Mouse (Mus musculus): ENCODE results near the gene Lyar. TPM values are rescaled to one million over a fixed set of nuclear protein-coding genes. Genes with fewer than 3 reads are reported as not detected.

Lyar gene
- polyA plus RNA-seq (2015; fragmentation: Nextera tagmentation; extraction: Ambion mirVana), result 101 and 116 TPM in 2 replicates

DNA sequence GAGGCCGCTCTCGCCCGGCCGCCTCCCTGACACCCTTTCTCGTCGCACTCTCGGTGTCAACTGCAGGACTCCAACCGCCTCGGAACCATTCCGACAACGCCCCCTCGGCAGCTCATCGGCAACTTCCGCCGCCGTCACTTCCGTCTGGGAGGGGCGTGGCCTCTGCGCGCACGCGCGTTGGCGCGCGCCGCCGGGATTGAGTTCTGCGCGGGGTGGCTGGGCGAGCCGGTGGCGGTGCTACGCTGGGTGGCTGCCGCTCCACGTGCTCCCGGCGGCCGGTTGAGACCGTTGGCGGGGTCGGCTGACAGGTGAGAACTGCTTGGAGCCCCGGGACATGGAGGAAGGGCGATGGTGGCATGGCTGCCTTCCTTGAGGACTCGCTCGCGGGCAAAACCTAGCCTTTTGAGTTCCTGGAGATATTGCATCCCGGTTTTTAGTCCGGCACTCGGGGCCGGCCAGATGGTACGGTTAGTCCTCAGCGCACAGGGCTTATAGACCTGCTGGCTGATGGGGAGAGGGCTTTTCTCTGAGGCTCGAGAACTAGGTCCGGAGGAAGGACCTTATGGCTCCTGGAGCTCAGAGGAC is at the start of gene Lyar, which contains the start of gene Zbtb49:
Gene Lyar, plus strand, starts transcription at position 143 of the 585 bp plus-strand sequence.
Gene Zbtb49, minus strand, starts transcription at position 130 of the 585 bp plus-strand sequence.
- ATAC-seq, result peak; percentile 97
- Histone ChIP-seq H3K9ac (peak within 1 kb of the TSS; percentile 87), H3K9me3 (no peaks in the 10 kb centered on the region), H3K27me3 (replicated peaks) (no peaks in the 10 kb centered on the region), H3K4me3 (replicated peaks) (peak within 1 kb of the TSS; percentile 93), H3K4me2 (replicated peaks) (peak within 1 kb of the TSS; percentile 84), H3K36me3 (peaks cover 5% of the 10 kb centered on the region; the same call in 1 of the 2 replicates), H3K4me1 (replicated peaks) (peaks cover 14% of the 10 kb centered on the region), H3K27ac (peak within 1 kb of the TSS; percentile 42; the same call in 1 of the 2 replicates)
- WGBS, result under 1% methylated on average over 55 of the region's 55 CpGs

DNA sequence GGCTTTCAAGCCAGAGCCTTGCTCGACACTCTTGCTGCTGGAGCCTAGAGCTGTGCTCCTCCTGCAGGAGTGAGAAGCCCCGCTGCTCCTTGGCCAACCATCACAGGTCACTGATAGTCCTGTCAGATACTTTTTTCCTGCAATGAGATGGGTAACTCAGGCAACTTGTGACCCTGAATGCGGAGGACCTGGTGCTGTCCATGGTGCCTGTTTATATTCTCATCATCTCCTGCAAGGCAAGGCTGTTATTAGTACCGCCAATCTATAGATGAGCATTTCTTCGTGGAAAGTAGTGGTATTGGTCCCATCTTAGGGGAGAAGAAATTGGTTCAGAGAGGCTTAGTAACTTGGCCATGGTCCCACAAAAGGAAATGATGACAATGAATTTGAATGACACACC is 46.5 kb upstream of the Lyar start:
- no peak overlapping the region for H3K4me3 ChIP-seq (replicated peaks)
- H3K9ac ChIP-seq, result no peak overlapping the region
- no peaks in the 10 kb centered on the region for H3K9me3 ChIP-seq
- H3K4me1 ChIP-seq (replicated peaks), result no peaks in the 10 kb centered on the region
- no peaks in the 10 kb centered on the region for H3K27me3 ChIP-seq (replicated peaks)
- ATAC-seq, result no peak
- 46% methylated on average over 5 of the region's 5 CpGs for WGBS
- no peak overlapping the region for H3K4me2 ChIP-seq (replicated peaks)
- no peak overlapping the region for H3K27ac ChIP-seq
- no peaks in the 10 kb centered on the region for H3K36me3 ChIP-seq

DNA sequence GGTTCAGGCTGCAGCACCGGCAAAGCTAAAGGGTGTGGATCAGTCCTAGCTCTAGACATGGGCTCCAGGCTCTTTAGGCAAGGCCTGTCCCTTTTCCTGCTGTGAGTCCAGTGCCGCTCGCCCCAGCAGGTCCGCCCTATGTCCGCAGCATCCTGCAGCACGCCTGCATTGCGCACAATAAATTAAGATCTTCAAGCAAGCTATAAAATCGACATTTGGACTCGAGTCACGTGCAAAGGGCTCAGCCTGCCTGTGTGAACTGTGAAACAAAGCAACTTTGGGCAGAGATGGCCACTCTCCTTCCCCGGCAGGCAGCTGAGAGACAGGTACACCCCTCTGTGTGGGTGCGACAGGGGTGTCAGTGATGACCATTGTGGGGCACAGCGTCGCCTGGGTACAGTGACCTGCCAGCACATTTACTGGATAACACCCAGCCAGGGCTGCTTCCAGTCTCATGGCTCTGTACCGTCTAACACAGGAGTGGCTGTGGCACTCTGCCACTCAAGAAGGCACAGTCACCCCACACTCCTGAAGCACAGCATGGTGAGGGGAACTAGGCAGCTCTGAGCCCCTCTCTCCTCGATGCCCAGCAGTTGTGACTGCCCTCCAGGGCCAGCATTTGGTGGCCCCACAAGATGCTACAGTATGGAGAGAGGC is 45.9 kb upstream of the Lyar start:
- no peaks in the 10 kb centered on the region for H3K36me3 ChIP-seq
- H3K4me1 ChIP-seq (replicated peaks), result no peaks in the 10 kb centered on the region
- WGBS, result 79% methylated on average over 16 of the region's 16 CpGs
- no peak overlapping the region for H3K27ac ChIP-seq
- no peaks in the 10 kb centered on the region for H3K27me3 ChIP-seq (replicated peaks)
- ATAC-seq, result no peak
- no peak overlapping the region for H3K4me2 ChIP-seq (replicated peaks)
- no peak overlapping the region for H3K4me3 ChIP-seq (replicated peaks)
- no peak overlapping the region for H3K9ac ChIP-seq
- no peaks in the 10 kb centered on the region for H3K9me3 ChIP-seq

DNA sequence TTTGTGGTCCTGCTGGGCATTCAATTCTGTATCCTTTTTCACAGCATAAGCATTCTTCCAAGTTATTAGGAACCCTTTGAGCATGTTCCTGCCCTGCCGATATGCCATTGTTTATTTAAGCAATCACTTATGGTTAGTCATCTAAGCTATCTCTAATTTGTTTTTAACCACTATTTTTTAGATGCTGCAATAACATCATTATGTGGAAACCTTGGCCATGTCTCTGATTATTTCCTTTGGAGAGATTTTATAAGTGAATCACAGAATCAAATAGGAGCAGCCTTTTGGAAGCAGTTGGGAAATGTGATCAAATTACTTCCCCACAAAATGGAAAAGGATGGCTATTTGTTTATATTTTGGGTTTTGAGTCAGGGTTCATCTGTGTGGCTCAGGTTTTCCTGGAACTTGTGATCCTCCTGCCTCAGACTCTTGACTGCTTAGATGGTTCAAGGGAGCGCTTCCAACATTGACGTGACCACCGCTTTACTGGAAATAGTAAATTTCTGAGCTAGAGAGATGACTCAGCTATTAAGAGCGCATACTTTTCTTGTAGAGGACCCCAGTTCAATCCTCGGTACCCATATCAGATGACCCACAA is 35.5 kb upstream of the Lyar start:
- H3K9me3 ChIP-seq, result no peaks in the 10 kb centered on the region
- no peaks in the 10 kb centered on the region for H3K27me3 ChIP-seq (replicated peaks)
- H3K4me3 ChIP-seq (replicated peaks), result no peak overlapping the region
- no peak overlapping the region for H3K27ac ChIP-seq
- ATAC-seq, result no peak
- no peaks in the 10 kb centered on the region for H3K4me1 ChIP-seq (replicated peaks)
- no peak overlapping the region for H3K9ac ChIP-seq
- 79% methylated on average over 6 of the region's 6 CpGs for WGBS
- H3K4me2 ChIP-seq (replicated peaks), result no peak overlapping the region
- no peaks in the 10 kb centered on the region for H3K36me3 ChIP-seq

DNA sequence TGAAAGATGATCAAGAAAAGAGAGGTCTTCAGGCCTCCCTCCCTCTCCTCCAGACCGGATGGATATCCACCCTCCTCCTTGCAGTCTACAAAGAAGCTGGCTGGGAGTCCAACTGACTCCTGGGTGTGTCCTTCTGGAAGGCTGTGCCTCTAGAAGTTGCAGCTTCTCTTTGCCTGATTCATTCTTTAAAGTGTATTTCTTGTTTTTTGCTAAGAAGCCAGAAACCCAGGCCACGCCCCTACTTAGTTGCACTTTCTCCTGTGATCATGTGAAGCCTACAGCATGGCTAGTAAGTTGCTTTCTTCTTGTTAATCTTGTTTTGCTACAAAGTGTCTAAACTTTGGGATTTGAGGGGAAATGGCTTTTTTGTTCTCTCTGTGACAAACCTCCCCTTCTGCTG is 33.3 kb upstream of the Lyar start:
- H3K4me2 ChIP-seq (replicated peaks), result no peak overlapping the region
- no peak for ATAC-seq
- no peak overlapping the region for H3K9ac ChIP-seq
- no peak overlapping the region for H3K27ac ChIP-seq
- H3K36me3 ChIP-seq, result no peaks in the 10 kb centered on the region
- no peaks in the 10 kb centered on the region for H3K4me1 ChIP-seq (replicated peaks)
- no peaks in the 10 kb centered on the region for H3K9me3 ChIP-seq
- no peak overlapping the region for H3K4me3 ChIP-seq (replicated peaks)
- H3K27me3 ChIP-seq (replicated peaks), result no peaks in the 10 kb centered on the region
- 77% methylated on average over 2 of the region's 2 CpGs for WGBS

DNA sequence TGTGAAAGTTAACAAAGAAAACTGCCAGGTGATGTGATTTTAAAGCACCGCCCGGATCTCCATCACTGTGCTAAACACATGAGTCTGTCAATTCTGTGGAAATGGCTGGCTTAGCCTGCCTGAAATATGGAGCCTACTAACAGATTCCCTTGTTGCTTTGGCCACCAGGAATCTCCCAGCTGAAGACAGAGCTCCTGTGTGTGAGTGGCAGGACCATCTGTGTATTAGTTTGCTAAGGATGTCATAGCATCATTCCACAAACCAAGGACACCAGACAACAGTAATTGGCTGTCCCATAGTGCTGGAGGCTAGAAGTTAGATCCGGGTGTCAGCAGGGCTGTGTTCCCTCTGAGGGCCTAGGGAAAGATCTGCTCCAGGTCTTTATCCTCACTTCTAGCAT is 29.4 kb upstream of the Lyar start:
- Histone ChIP-seq H3K27me3 (replicated peaks) (no peaks in the 10 kb centered on the region), H3K4me1 (replicated peaks) (no peaks in the 10 kb centered on the region), H3K27ac (no peak overlapping the region), H3K4me3 (replicated peaks) (no peak overlapping the region), H3K4me2 (replicated peaks) (no peak overlapping the region), H3K36me3 (no peaks in the 10 kb centered on the region), H3K9ac (no peak overlapping the region), H3K9me3 (no peaks in the 10 kb centered on the region)
- ATAC-seq, result no peak
- WGBS, result 92% methylated on average over 3 of the region's 3 CpGs

DNA sequence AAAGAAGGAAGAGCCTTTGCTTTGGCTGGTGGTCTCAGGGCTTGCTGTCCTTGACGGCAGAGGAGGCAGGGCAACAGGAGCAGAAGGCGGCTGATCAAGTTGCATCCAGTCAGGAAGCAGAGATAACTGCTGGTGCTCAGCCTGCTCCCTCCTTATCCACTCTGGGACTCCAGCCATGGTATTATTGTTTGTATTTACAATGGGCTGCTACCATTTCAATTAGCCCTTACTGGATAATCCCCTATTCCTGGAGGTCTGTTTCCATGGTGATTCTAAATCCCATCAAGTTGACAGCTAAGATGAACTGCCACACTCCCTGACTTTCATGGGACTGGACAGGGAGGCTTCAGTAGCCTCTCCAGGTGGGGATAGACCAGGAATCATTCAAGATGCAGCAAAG is 25.3 kb upstream of the Lyar start:
- no peaks in the 10 kb centered on the region for H3K4me1 ChIP-seq (replicated peaks)
- no peaks in the 10 kb centered on the region for H3K36me3 ChIP-seq
- H3K9ac ChIP-seq, result no peak overlapping the region
- no peak overlapping the region for H3K4me3 ChIP-seq (replicated peaks)
- no peaks in the 10 kb centered on the region for H3K27me3 ChIP-seq (replicated peaks)
- no peaks in the 10 kb centered on the region for H3K9me3 ChIP-seq
- no peak overlapping the region for H3K4me2 ChIP-seq (replicated peaks)
- 38% methylated on average over 2 of the region's 2 CpGs for WGBS
- ATAC-seq, result no peak
- H3K27ac ChIP-seq, result no peak overlapping the region

DNA sequence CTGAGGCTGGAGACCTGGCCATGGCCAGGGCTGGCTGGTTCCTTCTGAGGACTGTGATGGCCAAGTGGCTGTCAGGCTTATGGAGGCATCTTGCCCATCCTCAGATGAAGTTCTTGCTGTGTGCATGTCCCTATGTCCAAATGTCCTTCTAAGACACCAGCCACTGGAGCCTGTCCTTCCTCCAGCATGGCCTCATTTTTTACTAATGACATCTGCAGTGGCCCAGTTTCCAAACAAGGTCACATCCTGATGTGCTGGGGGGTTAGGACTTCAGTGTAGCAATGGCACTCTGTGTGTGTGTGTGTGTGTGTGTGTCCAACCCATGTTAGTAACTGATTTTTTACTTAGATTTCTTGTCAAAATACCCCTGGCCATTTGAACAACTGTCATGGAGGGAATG is 24.3 kb upstream of the Lyar start:
- H3K9ac ChIP-seq, result no peak overlapping the region
- no peak overlapping the region for H3K27ac ChIP-seq
- H3K4me3 ChIP-seq (replicated peaks), result no peak overlapping the region
- H3K27me3 ChIP-seq (replicated peaks), result no peaks in the 10 kb centered on the region
- ATAC-seq, result no peak
- H3K36me3 ChIP-seq, result peaks cover 5% of the 10 kb centered on the region; the same call in 1 of the 2 replicates
- no peaks in the 10 kb centered on the region for H3K4me1 ChIP-seq (replicated peaks)
- H3K9me3 ChIP-seq, result no peaks in the 10 kb centered on the region
- H3K4me2 ChIP-seq (replicated peaks), result no peak overlapping the region

DNA sequence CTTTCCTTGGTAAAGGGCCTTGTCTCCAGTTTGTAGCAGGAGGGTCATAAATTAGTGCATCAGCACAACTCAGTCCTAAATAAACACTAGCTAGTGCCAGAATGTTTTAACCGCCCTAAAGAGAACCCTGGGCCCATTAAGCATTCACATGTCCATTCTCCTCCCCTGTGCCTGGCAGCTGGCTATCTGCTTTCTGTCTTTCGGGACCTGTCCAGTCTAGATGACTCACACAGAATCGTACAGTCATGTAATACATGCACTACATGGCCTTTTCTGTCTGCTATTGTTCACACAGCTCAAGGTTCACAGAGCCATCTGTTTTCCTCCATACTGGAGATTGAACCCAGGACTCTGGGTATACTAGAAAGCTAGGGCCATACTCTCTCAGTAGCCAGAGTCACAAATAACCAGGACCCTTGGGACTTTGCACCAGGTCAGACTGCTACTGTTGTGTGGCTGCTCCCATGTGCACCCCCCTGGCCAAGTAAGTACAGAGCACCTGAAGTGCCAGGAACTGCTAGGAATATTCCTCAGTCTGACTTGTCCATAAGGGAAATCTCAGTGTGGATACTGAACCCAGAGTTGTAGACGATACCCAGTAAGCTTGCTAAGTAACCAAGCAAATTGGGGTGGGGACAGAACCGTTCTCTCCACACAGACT is 23.3 kb upstream of the Lyar start:
- no peaks in the 10 kb centered on the region for H3K9me3 ChIP-seq
- ATAC-seq, result 0 out of 2 replicates have a peak, but pooled peaks have one; percentile 14
- no peak overlapping the region for H3K4me3 ChIP-seq (replicated peaks)
- H3K4me1 ChIP-seq (replicated peaks), result no peaks in the 10 kb centered on the region
- WGBS, result 51% methylated on average over 5 of the region's 5 CpGs
- H3K27ac ChIP-seq, result no peak overlapping the region
- no peak overlapping the region for H3K4me2 ChIP-seq (replicated peaks)
- no peaks in the 10 kb centered on the region for H3K27me3 ChIP-seq (replicated peaks)
- no peak overlapping the region for H3K9ac ChIP-seq
- H3K36me3 ChIP-seq, result peaks cover 11% of the 10 kb centered on the region; the same call in 1 of the 2 replicates

DNA sequence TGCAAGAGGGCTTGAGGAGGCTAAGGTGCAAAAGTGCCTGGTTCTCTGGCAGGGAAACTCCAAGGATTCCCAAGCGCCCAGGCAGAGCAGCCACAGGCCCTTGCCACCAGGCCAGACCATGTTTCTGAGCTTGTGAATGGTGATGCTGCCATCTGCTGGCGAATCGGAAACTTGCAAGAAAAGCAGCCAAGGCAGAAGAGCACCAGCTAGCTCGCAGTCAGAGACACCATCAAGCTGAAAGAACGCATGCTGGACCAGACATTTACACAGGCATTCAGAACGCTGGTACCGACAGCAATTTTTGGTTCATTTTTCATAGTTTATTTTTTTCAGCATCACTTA is 22.8 kb upstream of the Lyar start:
- 15% methylated on average over 7 of the region's 7 CpGs for WGBS
- no peak overlapping the region for H3K4me3 ChIP-seq (replicated peaks)
- no peak overlapping the region for H3K4me2 ChIP-seq (replicated peaks)
- no peak overlapping the region for H3K27ac ChIP-seq
- H3K9ac ChIP-seq, result no peak overlapping the region
- H3K27me3 ChIP-seq (replicated peaks), result no peaks in the 10 kb centered on the region
- no peaks in the 10 kb centered on the region for H3K9me3 ChIP-seq
- no peaks in the 10 kb centered on the region for H3K4me1 ChIP-seq (replicated peaks)
- ATAC-seq, result peak; percentile 81
- peaks cover 11% of the 10 kb centered on the region; the same call in 1 of the 2 replicates for H3K36me3 ChIP-seq

DNA sequence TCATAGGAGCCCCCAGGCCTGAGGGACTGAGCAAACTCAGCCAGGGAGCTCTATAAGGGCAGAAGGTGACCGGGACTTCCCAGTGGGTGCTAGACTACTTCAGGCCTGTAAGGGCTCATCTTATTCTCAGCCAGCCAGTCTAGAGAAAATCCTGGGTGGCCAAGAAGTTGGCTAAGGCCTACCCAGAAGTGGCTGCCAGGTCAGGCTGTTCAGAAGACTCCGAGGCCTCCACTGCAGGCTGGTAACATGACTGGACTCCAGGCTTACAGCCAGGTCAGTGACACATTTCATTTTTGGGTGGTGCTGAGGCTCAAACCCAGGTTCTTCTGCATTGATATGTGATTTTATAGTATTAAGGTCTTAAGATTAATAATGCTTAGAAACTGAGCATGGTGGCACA is 20.6 kb upstream of the Lyar start:
- Histone ChIP-seq H3K9ac (no peak overlapping the region), H3K27me3 (replicated peaks) (no peaks in the 10 kb centered on the region), H3K4me1 (replicated peaks) (no peaks in the 10 kb centered on the region), H3K9me3 (no peaks in the 10 kb centered on the region), H3K36me3 (peaks cover 23% of the 10 kb centered on the region), H3K4me2 (replicated peaks) (no peak overlapping the region), H3K4me3 (replicated peaks) (no peak overlapping the region), H3K27ac (no peak overlapping the region)
- ATAC-seq, result no peak
- WGBS, result 91% methylated on average over 2 of the region's 2 CpGs

DNA sequence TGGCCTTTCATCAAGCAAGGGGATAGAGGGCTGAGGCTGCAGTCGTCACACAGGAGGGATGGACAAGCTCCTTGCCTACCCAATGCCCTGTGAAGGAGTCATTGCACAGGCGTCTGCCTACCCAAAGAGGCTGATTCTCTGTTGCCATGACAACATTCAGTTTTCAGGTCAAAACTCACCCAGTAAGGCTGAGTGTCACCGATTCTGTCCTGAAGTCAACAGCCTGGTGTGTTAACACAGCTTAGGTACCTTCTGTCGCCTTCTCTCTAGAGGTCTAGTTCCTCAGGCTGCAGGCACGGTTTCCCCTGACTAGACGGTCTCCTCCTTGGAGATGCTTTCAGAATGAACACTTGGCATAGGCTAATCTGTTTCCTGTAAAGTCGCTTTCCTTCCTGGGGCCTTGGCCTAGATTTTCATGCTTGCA is 15.0 kb upstream of the Lyar start:
- H3K4me1 ChIP-seq (replicated peaks), result no peaks in the 10 kb centered on the region
- H3K9me3 ChIP-seq, result no peaks in the 10 kb centered on the region
- no peak overlapping the region for H3K27ac ChIP-seq
- H3K4me3 ChIP-seq (replicated peaks), result no peak overlapping the region
- no peak overlapping the region for H3K4me2 ChIP-seq (replicated peaks)
- peaks cover 23% of the 10 kb centered on the region for H3K36me3 ChIP-seq
- 84% methylated on average over 7 of the region's 7 CpGs for WGBS
- ATAC-seq, result no peak
- no peak overlapping the region for H3K9ac ChIP-seq
- no peaks in the 10 kb centered on the region for H3K27me3 ChIP-seq (replicated peaks)
